Mouse (Mus musculus): ENCODE results near the gene Parp16.
"Not testable (repeated sequence)": the region's sequence is repeated elsewhere in the genome, so short reads cannot be mapped to it uniquely, and the experiment has no call there.

Gene Parp16

DNA sequence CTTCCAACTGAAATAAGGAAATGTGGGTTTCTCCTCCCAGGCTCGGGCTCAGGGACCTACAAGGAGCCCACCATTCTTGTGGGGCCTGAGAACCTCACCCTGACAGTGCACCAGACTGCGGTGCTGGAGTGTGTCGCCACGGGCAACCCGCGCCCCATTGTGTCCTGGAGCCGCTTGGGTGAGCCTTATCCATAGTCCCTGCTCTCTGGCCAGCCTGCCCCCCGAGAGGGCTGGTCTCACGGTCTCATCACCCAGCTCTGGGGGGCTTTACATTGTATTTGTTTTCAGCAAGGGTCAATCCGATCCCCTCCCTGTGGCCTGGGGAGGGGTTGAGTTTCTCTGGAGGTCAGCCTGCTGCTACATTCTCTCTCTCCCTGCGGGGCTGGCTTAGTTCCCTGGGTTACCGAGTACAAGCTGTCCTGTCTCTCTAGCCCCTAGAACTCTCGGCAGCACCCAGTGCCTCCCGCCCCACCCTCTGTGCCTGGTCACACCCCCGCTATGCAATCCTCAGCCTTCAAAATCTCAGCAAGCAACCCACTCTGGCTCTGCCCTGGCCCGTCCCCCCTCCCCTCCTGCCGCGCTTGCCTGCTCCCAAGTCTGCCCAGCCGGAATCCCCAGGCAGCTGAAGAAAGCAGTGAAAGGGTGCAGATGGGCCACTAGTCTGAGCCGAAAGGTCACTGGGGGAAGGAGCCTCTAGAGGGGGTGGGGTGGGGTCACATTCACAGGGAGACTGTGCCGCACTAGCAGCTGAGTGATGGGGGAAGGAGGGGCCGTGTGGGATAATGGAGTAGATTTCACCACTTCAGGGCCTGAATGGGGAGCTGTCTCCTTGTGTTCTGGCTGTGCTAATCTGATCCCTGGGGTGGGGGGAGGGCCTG lies 16.6 kb upstream of the Parp16 start:
- DNase-seq (ENCODE audit: low spot score) = peak; percentile 93

DNA sequence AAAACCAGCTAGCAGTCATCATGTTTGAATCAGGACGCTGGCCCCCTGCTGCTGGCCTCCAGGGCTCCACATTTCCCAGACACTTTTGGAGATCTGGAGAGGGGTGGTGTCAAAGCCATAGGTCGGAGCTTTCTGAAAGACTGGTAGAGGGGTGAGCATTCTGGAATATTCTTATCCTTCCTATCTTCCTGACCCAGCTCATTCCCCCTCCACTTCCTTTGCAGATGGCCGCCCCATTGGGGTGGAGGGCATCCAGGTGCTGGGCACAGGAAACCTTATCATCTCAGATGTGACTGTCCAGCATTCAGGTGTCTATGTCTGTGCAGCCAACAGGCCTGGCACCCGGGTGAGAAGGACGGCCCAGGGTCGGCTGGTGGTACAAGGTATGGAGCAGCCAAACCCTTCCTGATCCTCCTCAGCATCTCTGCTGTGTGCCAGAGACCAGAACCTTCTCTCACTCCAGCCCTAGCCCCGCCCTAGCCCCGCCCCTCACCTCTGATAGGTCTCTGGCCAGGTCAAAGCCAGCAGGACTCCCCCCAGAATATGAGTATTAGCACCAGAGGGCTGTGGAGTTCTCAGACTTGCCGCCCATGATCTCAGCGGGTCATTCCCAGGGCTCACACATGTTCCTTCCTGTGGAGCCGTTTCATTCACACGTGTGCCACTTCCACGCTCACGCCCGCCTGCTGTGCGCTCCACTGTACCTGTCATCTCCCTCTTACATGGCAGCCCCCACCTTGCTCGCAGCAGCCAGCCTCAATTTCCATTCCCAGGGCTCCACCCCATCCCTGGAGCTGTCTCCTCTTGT lies 15.1 kb upstream of the Parp16 start:
- DNase-seq (ENCODE audit: low spot score) = peak; percentile 64

DNA sequence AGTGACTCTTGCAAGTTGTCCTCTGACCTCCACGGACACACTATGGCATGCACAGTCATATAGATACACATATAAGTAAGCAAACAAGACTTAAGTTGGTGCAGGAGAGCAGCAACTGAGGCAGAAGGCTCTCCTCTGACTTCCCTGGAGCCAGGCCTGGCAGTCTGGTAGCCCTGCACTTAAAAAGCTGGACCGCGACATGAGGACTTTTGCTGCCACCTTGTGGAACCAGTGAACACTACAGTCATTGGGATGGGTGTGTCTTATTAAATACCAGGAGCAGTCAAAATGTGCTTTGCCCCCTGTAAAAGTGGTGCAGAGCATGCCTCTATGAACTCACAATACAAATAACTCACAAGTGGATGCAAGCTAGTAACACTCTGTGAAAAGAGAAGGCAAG lies 6.6 kb upstream of the Parp16 start:
- peak; percentile 98 for DNase-seq (ENCODE audit: low spot score)

DNA sequence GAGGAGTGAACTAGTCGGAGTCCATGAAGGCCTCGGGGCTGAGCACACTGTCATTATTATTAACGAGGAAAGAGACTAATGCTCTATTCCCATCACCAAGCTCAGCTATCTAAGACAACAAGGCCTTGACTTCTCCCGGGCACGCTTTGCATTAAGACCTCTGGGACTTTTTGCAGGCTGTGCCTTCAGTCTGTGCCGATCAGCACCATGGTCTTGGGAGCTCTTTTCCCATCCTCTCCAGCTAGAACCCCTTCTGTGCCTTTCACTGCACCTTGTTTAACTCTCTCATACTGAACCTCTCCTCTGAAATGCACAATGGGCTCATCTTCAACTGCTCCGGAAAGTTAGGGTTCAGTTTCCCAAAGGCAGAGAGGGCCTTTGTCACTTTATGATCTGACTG lies 4.8 kb upstream of the Parp16 start:
- no peak for DNase-seq (ENCODE audit: low spot score)

GRCm38 (mm10) chr9:65191389-65191754 lies 3.8 kb upstream of the Parp16 start:
- DNase-seq (ENCODE audit: low spot score) = peak; percentile 86

DNA sequence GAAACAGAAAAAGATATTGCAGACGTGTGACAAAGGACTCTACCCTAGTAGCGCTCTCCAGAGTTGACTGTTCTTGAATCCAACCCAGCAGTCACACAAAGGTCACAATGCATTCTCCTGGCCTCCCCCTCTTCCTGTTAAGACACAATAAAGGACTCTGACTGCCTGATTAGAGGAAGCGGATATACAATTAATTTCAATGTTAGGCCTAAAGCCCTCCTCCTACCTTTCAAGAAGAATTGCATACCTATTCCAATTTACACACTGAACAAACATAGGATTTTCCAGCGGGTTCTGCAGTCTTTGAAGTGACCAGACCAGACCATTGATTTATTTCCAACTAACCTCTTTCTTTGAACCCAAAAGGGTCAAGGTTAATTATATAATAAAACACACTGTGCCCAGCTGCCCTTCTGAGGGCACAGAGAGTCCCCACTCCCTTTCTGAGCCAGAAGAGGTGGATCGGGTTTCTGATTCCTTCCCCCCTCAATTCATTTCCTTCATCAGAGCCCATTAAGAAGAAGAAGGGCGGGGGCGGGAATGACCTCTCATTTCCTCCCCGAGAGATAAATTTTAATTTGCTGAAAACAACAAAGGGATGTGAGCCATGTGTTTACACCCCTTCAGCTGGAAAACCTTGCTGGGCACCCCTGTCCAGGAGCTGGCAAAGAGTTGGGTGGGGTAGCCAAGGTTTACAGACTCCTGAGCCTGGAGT lies 3.2 kb upstream of the Parp16 start:
- DNase-seq (ENCODE audit: low spot score) = peak; percentile 83

DNA sequence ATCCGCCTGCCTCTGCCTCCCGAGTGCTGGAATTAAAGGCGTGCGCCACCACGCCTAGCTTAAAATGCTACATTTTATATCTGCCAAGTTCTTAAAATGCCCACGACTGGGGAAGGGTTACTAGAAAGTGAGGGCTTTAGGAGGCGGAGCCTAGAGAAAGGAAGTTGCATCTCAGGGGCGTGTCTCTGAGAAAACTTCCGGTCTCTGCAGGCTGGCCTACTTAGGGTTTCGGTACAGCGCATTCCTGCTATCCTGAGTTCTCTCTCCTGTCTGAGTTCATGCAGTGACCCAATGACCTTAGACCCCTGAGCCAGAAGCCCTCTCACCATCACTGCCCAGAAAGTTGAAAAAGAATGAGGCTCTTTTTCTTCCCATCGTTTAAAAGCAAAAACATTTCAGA lies 1.9 kb upstream of the Parp16 start:
- DNase-seq (ENCODE audit: low spot score) = no peak

GRCm38 (mm10) chr9:65195621-65195981 lies 448 bp downstream of the Parp16 start:
- DNase-seq (ENCODE audit: low spot score) = no peak

DNA sequence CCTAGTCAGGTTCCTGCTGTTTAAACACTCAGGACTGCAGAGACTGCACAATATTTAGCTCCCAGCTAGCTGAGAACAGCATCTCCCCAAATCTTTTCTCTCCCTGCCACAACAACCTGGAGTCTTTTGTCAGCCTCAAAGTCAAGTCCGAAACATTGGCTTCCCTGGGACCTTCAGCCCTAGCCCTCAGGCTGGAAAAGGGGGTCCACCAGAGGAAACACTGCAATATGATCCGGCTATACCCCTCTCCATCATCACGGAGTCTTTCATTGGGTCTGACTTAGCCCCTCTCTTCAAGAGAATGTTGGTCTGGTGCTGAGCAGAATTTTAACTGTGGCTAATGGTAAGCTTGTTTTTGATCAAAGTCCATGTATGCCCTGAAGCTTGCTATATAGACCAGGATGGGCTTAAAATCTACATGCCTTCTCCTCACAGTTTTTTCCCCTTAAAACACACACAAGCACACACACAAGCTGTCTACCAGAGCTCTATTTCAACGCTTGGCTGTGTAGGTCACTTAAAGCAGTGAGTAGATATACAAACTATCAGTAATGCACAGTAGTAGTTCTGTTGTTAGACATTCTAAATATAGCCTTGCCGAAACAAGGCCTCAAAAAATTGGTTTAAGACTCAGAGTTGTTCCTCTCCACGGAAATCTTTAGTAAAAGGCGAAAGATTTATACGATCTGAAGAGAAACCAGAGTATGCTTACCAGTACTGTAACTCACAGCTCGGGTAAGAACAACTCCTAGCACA lies 1.0 kb downstream of the Parp16 start:
- DNase-seq (ENCODE audit: low spot score) = peak; percentile 95

GRCm38 (mm10) chr9:65196738-65197569 lies 1.8 kb downstream of the Parp16 start:
- peak; percentile 91 for DNase-seq (ENCODE audit: low spot score)

- DNase-seq (ENCODE audit: low spot score) = no peak
These were observed 2.7 kb downstream of the Parp16 start for GRCm38 (mm10) chr9:65197826-65198225.

GRCm38 (mm10) chr9:65199723-65200122 lies 4.6 kb downstream of the Parp16 start:
- no peak for DNase-seq (ENCODE audit: low spot score)

DNA sequence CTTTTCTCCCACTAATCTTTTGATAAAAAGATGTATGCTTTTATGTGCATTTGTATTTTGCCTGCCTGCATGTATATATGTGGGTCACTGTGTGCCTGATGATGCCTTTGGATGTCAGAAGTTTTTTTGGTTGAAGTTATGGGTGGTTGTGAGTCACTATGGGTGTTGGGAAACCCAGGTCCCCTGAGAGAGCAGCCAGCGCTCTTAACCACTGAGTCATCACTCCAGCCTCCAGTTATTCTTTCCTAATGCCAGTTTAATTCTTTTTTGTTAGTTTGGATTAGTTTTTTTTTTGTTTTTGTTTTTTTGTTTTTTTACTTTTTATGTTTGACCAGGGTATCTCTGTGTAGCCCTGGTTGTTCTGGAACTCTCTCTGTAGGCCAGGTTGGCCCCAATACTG lies 5.5 kb downstream of the Parp16 start:
- no peak for DNase-seq (ENCODE audit: low spot score)

DNA sequence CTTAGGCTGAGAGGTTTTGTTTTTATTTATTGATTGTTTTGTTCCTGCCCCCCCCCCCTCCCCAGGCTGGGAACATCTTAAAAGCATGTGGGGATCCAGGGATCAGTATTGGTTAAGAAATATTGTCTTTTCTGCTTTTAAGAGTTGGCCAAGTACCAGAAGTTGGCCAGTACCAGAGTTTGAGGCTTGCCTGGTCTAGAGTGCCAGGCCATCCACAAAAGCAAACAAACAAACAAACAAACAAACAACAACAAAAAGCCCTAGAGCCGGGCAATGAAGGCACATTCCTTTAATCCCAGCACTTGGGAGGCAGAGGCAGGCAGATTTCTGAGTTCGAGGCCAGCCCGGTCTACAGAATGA lies 5.8 kb downstream of the Parp16 start:
- peak; percentile 51 for DNase-seq (ENCODE audit: low spot score)

DNA sequence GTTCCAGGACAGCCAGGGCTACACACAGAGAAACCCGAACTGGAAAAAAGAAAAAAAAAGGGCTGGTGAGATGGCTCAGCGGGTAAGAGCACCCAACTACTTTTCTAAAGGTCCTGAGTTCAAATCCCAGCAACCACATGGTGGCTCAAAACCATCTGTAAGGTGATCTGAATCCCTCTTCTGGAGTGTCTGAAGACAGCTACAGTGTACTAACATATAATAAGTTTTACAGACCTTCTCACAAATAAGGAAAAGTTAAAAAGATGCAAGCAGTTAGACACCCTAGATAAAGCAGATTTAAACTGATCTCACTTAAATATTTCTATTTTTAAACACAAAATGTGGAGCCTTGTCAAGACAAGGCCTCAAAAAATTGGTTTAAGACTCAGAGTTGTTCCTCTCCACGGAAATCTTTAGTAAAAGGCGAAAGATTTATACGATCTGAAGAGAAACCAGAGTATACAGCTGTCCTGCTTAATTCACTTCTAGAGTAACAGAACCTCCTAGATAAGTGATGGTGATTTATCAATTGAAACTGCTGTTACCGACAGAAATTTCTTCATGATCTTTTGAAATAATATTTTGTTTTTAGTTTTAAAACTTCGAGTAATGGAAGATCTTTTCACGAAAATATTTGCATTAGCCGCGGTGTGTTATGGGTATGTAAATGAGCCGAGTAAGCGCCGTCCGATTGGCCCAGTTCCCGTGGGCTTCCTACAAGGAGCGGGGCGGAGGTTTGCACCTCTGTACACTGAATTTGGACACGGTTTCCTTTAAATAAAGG lies 6.4 kb downstream of the Parp16 start:
- peak; percentile 95 for DNase-seq (ENCODE audit: low spot score)

DNA sequence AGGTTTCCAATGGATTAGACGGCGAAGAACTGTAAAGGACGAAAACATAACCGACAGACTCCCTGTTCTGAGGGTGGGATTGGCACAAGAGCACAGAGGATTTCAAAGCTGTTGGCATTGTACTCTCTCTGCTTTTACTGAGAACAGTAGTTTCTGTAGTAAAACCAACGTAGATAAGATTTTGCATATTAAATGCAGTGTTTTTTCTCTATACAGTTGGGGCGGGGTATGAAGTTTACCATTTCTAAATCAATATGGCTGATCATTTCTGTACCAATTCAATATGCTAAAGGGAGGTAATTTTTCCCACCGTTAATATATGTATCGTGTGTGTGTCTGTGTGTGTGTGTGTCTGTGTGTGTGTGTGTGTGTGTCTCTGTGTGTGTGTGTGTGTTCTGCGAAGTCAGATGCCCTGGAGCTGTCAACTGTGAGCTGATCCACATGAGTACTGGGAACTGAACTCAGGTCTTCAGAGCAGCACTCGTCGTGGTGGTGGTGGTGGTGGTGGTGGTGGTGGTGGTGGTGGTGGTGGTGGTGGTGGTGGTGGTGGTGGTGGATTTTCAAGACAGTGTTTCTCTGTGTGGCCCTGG lies 7.1 kb downstream of the Parp16 start:
- DNase-seq (ENCODE audit: low spot score) = no peak

GRCm38 (mm10) chr9:65205049-65205815 lies 10.1 kb downstream of the Parp16 start:
- DNase-seq (ENCODE audit: low spot score) = no peak

GRCm38 (mm10) chr9:65207041-65207815 lies 12.1 kb downstream of the Parp16 start:
- not testable (repeated sequence) for DNase-seq (ENCODE audit: low spot score)
